Mouse (Mus musculus) embryonic facial prominence, embryonic 11.5 days (tissue): ENCODE results near the gene Enthd1. TPM values are rescaled to one million over a fixed set of nuclear protein-coding genes. Genes with fewer than 3 reads are reported as not detected.

Experiments
- ATAC-seq: fragments of 200-750 bp; cut with Nextera tagmentation; replicated peaks from 2 replicates; pipeline ENCODE4 v1.8.0; 2017; ENCODE audit warnings: low read depth; ENCODE audit not compliant: insufficient number of reproducible peaks, low FRiP score, low TSS enrichment
- DNase-seq: peaks from one replicate; pipeline ENCODE4 v3.0.0-alpha.2; 2015; ENCODE audit warnings: low spot score
- H3K27ac ChIP-seq: fragments of 300-500 bp; sonication (generic); replicated peaks from 2 replicates; pipeline ENCODE4 v1.5.1; 2014; ENCODE audit warnings: mild to moderate bottlenecking, low read depth, low read length, control low read depth
- H3K27me3 ChIP-seq: fragments of 300-500 bp; sonication (generic); 2 replicates; pipeline ENCODE4 v1.6.1; 2014; ENCODE audit warnings: mild to moderate bottlenecking, low read length, moderate library complexity, mixed read lengths; ENCODE audit not compliant: control insufficient read depth, insufficient read depth
- H3K36me3 ChIP-seq: fragments of 300-500 bp; sonication (generic); replicated peaks from 2 replicates; pipeline ENCODE4 v1.6.1; 2014; ENCODE audit warnings: low read depth, mild to moderate bottlenecking, low read length, moderate library complexity, mixed read lengths; ENCODE audit not compliant: control insufficient read depth, insufficient read depth
- H3K4me1 ChIP-seq: fragments of 300-500 bp; sonication (generic); 2 replicates; pipeline ENCODE4 v1.6.1; 2014; ENCODE audit warnings: low read length, mixed read lengths; ENCODE audit not compliant: control insufficient read depth, insufficient read depth
- H3K4me2 ChIP-seq: fragments of 300-500 bp; sonication (generic); 2 replicates; pipeline ENCODE4 v1.6.1; 2014; ENCODE audit warnings: low read depth, mild to moderate bottlenecking, control low read depth, low read length, moderate library complexity
- H3K4me3 ChIP-seq: fragments of 300-500 bp; sonication (generic); 2 replicates; pipeline ENCODE4 v1.5.1; 2014; ENCODE audit warnings: low read depth, low read length, control low read depth
- H3K9ac ChIP-seq: fragments of 300-500 bp; sonication (generic); replicated peaks from 2 replicates; pipeline ENCODE4 v1.6.1; 2014; ENCODE audit warnings: mild to moderate bottlenecking, control low read depth, low read length
- H3K9me3 ChIP-seq: fragments of 300-500 bp; sonication (generic); replicated peaks from 2 replicates; pipeline ENCODE4 v1.6.1; 2016; ENCODE audit warnings: mild to moderate bottlenecking, low read length, inconsistent platforms, mixed read lengths; ENCODE audit not compliant: control insufficient read depth
- WGBS: fragments of 180-500 bp; shearing (Covaris S2); extraction: QIAGEN DNeasy Blood & Tissue Kit; methylation state at CpG from one replicate; pipeline ENCODE4 v1.1.7; 2014; 5-methylcytosine and 5-hydroxymethylcytosine counted together
- polyA plus RNA-seq: library from polyadenylated mRNA; unstranded; fragments of >200 nt; fragmentation: Nextera tagmentation; extraction: Ambion mirVana; gene quantifications from 2 replicates; pipeline ENCODE4 v1.2.1, GENCODE M21; 2014

Gene Enthd1
- polyA plus RNA-seq, 1 experiment from 2014 or later = not detected

GRCm38 (mm10) chr15:80457984-80458383 is 107.0 kb downstream of the Enthd1 start:
- H3K27ac ChIP-seq = no peak overlapping the region
- H3K27me3 ChIP-seq = no peaks in the 10 kb centered on the region
- no peak overlapping the region for H3K4me3 ChIP-seq
- no peaks in the 10 kb centered on the region for H3K36me3 ChIP-seq
- WGBS = 85% methylated on average over 3 of the region's 3 CpGs
- no peak for DNase-seq
- no peak overlapping the region for H3K4me2 ChIP-seq
- ATAC-seq = no peak
- H3K9ac ChIP-seq = no peak overlapping the region
- no peaks in the 10 kb centered on the region for H3K9me3 ChIP-seq
- no peaks in the 10 kb centered on the region; the same call in 1 of the 2 replicates for H3K4me1 ChIP-seq

GRCm38 (mm10) chr15:80454486-80454885 is 110.5 kb downstream of the Enthd1 start:
- ATAC-seq (no peak), DNase-seq (no peak)
- no peaks in the 10 kb centered on the region for H3K4me1 ChIP-seq
- no peak overlapping the region for H3K4me3 ChIP-seq
- no peak overlapping the region for H3K27ac ChIP-seq
- H3K9ac ChIP-seq = no peak overlapping the region
- H3K27me3 ChIP-seq = no peaks in the 10 kb centered on the region; the same call in 1 of the 2 replicates
- H3K4me2 ChIP-seq = no peak overlapping the region
- H3K9me3 ChIP-seq = no peaks in the 10 kb centered on the region
- WGBS = 79% methylated on average over 6 of the region's 6 CpGs
- no peaks in the 10 kb centered on the region for H3K36me3 ChIP-seq

DNA sequence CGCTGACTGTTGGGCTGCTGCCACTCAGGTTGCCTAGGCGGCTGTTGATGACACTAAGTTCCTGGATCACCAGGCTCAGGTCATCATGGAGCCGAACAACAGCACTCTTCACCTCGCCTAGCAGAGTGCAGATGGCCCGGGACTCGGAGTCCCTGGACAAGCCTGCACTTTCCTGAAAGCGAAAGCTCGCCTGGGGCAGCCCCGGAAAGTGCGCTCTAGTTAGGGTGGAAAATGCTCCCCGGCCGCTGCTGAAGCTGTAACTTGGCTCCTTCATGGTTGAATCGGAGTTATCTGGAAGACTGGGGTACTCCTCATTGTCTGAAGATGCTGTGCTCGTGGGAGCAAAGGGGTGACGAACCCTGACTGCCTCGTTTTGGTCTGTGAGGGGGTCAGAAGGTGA is 112.5 kb downstream of the Enthd1 start:
- Histone ChIP-seq H3K36me3 (no peaks in the 10 kb centered on the region), H3K4me3 (no peak overlapping the region), H3K9me3 (no peaks in the 10 kb centered on the region), H3K27ac (no peak overlapping the region), H3K27me3 (no peaks in the 10 kb centered on the region; the same call in 1 of the 2 replicates), H3K9ac (no peak overlapping the region), H3K4me1 (no peaks in the 10 kb centered on the region), H3K4me2 (no peak overlapping the region)
- WGBS = 32% methylated on average over 16 of the region's 16 CpGs
- no peak for ATAC-seq
- DNase-seq = no peak

- Histone ChIP-seq H3K9ac (no peak overlapping the region), H3K27me3 (no peaks in the 10 kb centered on the region), H3K4me1 (no peaks in the 10 kb centered on the region), H3K27ac (no peak overlapping the region), H3K4me2 (no peak overlapping the region), H3K36me3 (no peaks in the 10 kb centered on the region), H3K4me3 (no peak overlapping the region), H3K9me3 (no peaks in the 10 kb centered on the region)
- DNase-seq (no peak), ATAC-seq (no peak)
- WGBS = 83% methylated on average over 15 of the region's 15 CpGs
Observed at GRCm38 (mm10) chr15:80445956-80446687, 118.8 kb downstream of the Enthd1 start.

GRCm38 (mm10) chr15:80440195-80440594 is 124.8 kb downstream of the Enthd1 start:
- H3K4me1 ChIP-seq = no peaks in the 10 kb centered on the region
- no peaks in the 10 kb centered on the region for H3K36me3 ChIP-seq
- H3K4me3 ChIP-seq = no peak overlapping the region
- H3K27me3 ChIP-seq = no peaks in the 10 kb centered on the region
- H3K9me3 ChIP-seq = no peaks in the 10 kb centered on the region
- no peak for ATAC-seq
- H3K9ac ChIP-seq = no peak overlapping the region
- WGBS = 87% methylated on average over 6 of the region's 6 CpGs
- H3K27ac ChIP-seq = no peak overlapping the region
- no peak for DNase-seq
- H3K4me2 ChIP-seq = no peak overlapping the region

DNA sequence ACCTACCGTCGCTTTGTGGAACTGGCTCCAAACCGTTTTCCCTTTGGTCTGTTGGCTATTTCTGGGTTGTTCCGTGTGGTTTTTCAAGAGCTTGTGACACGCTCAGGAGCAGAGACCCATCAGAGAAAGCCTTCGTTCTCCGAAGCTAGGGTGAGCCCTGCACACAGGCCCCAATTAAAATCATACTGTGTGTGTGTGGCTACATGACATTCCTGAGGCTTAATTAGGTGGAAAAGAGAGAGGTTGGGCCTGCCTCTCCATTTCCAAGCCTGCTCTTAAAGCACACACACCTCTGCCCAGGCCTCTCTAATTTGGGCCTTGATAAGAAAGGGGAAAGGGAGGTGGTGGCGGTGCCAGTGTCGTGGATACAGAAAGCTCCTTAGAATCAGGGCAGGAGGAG is 126.5 kb downstream of the Enthd1 start:
- H3K4me1 ChIP-seq = no peaks in the 10 kb centered on the region
- WGBS = 70% methylated on average over 9 of the region's 9 CpGs
- no peak overlapping the region for H3K4me2 ChIP-seq
- H3K27ac ChIP-seq = no peak overlapping the region
- H3K4me3 ChIP-seq = no peak overlapping the region
- ATAC-seq = no peak
- no peaks in the 10 kb centered on the region for H3K36me3 ChIP-seq
- no peaks in the 10 kb centered on the region for H3K9me3 ChIP-seq
- no peaks in the 10 kb centered on the region for H3K27me3 ChIP-seq
- H3K9ac ChIP-seq = no peak overlapping the region
- no peak for DNase-seq

DNA sequence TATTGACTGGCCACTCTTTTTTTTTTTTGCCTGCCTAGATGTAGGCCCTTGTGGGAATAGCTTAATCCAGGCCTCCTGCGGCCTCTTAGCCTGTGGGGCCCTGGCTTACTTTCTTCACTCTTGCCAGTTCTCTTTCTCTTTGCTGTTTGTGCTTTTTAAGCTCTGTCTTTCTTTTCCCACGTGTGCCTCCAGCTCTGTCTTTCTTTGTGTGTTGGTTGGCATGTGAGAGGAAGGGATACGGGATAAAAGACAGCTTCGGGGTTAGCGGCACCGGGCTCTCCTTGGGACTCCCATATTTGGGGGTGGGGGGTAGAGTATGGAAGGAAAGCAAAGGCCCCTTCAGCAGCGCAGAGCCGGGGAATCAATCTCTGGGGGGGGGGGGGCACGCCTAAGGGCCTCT is 127.0 kb downstream of the Enthd1 start:
- no peak overlapping the region for H3K9ac ChIP-seq
- 68% methylated on average over 9 of the region's 9 CpGs for WGBS
- ATAC-seq = no peak
- H3K27ac ChIP-seq = no peak overlapping the region
- no peak overlapping the region for H3K4me2 ChIP-seq
- H3K27me3 ChIP-seq = no peaks in the 10 kb centered on the region
- H3K4me3 ChIP-seq = no peak overlapping the region
- no peaks in the 10 kb centered on the region for H3K36me3 ChIP-seq
- H3K4me1 ChIP-seq = no peaks in the 10 kb centered on the region
- DNase-seq = no peak
- H3K9me3 ChIP-seq = no peaks in the 10 kb centered on the region

- Histone ChIP-seq H3K27me3 (no peaks in the 10 kb centered on the region), H3K4me3 (no peak overlapping the region), H3K4me2 (no peak overlapping the region), H3K4me1 (no peaks in the 10 kb centered on the region), H3K9ac (no peak overlapping the region), H3K9me3 (no peaks in the 10 kb centered on the region), H3K27ac (no peak overlapping the region), H3K36me3 (no peaks in the 10 kb centered on the region)
- no peak for ATAC-seq
- no peak for DNase-seq
- WGBS = 82% methylated on average over 5 of the region's 5 CpGs
Observed at GRCm38 (mm10) chr15:80436961-80437360, 128.0 kb downstream of the Enthd1 start.
